Mouse (Mus musculus) ES-Bruce4 (cell line): Measurements from ENCODE around the gene Mgst2. TPM values are rescaled to one million over a fixed set of nuclear protein-coding genes. Genes with fewer than 3 reads are reported as not detected.

ENCODE experiments used
- H3K27ac ChIP-seq: 2 replicates; pipeline ENCODE4 v1.5.1; 2012; ENCODE audit warnings: low read length, inconsistent platforms; ENCODE audit not compliant: insufficient read depth
- H3K27me3 ChIP-seq: 2 replicates; pipeline ENCODE4 v1.6.1; 2012; ENCODE audit warnings: mild to moderate bottlenecking, low read length, inconsistent platforms; ENCODE audit not compliant: control insufficient read depth, poor library complexity, insufficient read depth, severe bottlenecking
- H3K36me3 ChIP-seq: 2 replicates; pipeline ENCODE4 v1.6.1; 2012; ENCODE audit warnings: inconsistent platforms, mild to moderate bottlenecking, low read length, moderate library complexity; ENCODE audit not compliant: control insufficient read depth, poor library complexity, insufficient read depth, severe bottlenecking
- H3K4me1 ChIP-seq: one replicate; pipeline ENCODE4 v1.8.1; 2011; ENCODE audit warnings: low read length; ENCODE audit not compliant: control insufficient read depth, insufficient read depth
- H3K4me3 ChIP-seq: 2 replicates; pipeline ENCODE4 v1.5.1; 2011; ENCODE audit warnings: low read depth, mild to moderate bottlenecking, low read length
- H3K9ac ChIP-seq: 2 replicates; pipeline ENCODE4 v1.6.1; 2012; ENCODE audit warnings: low read depth, mild to moderate bottlenecking, inconsistent platforms; ENCODE audit not compliant: poor library complexity, severe bottlenecking
- H3K9me3 ChIP-seq: replicated peaks from 2 replicates; pipeline ENCODE4 v1.6.1; 2012; ENCODE audit warnings: mild to moderate bottlenecking, low read length, inconsistent platforms; ENCODE audit not compliant: control insufficient read depth, poor library complexity, insufficient read depth, severe bottlenecking
- CTCF ChIP-seq: IDR thresholded peaks from one replicate; pipeline ENCODE4 v1.8.1; 2011; ENCODE audit warnings: low read depth, low read length
- EP300 ChIP-seq: IDR thresholded peaks from 2 replicates; pipeline ENCODE4 v1.6.1; 2011; ENCODE audit warnings: low read depth, low read length; ENCODE audit not compliant: insufficient read depth
- POLR2A ChIP-seq: IDR thresholded peaks from one replicate; pipeline ENCODE4 v1.8.1; 2011; ENCODE audit warnings: low read length; ENCODE audit not compliant: insufficient read depth
- polyA plus RNA-seq: library from polyadenylated mRNA; stranded (reverse); fragments of >200 nt; gene quantifications from 2 replicates; pipeline ENCODE4 v1.2.4, GENCODE M21; 2011; ENCODE audit warnings: low read depth; ENCODE audit not compliant: missing spikeins, insufficient read depth, insufficient read length

The Mgst2 gene
- polyA plus RNA-seq, 1 experiment: 1.3 TPM

DNA sequence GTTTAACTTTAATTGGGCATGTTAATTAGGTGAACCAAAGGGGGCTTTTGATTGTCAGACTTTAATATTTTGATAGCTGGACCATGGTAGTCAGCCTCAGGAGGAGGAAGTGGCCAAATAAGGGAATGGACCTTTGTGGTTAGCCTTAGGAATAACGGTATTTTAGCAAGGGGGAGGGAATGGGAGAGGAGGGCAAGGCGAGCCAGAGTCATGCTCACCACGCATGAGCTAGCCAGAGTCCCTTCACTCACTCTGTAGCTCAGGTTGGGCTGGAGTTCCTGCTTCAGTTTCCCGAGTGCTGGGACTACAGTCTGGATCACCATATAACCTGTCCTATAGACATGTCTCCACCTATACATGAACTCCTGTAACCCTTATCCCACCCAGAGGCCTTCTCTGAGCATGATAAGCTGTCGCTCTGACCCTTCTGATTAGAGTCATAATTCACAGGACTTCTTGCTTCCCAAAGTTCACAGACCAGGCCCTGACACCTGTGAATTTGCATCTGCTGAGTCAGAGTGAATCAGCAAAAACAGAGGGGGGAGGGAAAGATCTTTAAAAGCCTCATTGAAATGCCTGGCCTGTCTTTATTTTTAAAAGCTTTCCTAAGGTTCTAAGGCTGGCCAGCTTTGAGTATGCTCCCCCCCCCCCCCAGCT is 10.4 kb downstream of the Mgst2 start:
- Histone ChIP-seq H3K4me3 (no peak overlapping the region), H3K9me3 (no peaks in the 10 kb centered on the region), H3K4me1 (no peaks in the 10 kb centered on the region), H3K27me3 (no peaks in the 10 kb centered on the region), H3K9ac (no peak overlapping the region), H3K27ac (no peak overlapping the region), H3K36me3 (no peaks in the 10 kb centered on the region)
- TF ChIP-seq POLR2A: no peak
- TF ChIP-seq EP300: no peak
- no peak for TF ChIP-seq CTCF

DNA sequence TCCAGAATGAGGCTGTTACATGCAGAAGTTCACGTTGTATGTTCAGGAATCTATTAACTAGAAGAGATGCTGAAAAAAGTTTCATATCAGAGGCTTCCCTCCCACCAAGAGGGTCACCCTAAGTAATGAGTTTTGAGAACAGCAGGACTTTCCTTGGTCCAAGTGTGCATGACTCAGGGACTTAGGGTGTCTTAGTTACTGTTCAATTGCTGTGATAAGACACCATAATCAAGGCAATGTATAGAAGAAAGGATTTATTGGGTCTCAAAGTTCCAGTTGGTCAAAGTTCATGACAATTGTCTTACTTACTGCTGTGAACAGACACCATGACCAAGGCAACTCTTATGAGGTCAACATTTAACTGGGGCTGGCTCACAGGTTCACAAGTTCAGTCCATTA is 10.9 kb downstream of the Mgst2 start:
- Histone ChIP-seq H3K9me3 (no peaks in the 10 kb centered on the region), H3K36me3 (no peaks in the 10 kb centered on the region)
- no peak for TF ChIP-seq POLR2A
- TF ChIP-seq CTCF: no peak
- TF ChIP-seq EP300: no peak

DNA sequence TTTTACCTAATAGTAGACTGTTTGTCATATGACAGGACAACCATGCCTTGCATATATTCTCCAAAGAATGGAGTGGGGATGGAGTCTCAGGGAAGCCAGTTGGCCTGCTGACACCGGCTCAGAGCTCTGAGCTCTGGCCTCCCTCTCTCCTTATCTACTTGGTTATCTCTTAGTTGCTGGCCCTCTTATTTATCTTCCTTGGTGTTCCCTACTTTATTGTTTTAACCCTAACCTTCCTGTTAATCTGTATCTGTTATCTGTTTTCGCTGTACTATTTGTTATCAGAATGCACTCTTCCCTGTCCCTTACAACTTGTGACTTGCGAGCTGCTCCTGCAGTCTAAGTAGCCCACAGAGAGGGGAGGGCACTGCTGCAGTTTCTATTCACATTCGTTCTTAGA is 12.5 kb downstream of the Mgst2 start:
- Histone ChIP-seq H3K4me1 (no peaks in the 10 kb centered on the region), H3K36me3 (no peaks in the 10 kb centered on the region), H3K9ac (no peak overlapping the region), H3K9me3 (no peaks in the 10 kb centered on the region), H3K4me3 (no peak overlapping the region), H3K27ac (no peak overlapping the region), H3K27me3 (no peaks in the 10 kb centered on the region)
- no peak for TF ChIP-seq POLR2A
- TF ChIP-seq EP300: no peak
- no peak for TF ChIP-seq CTCF

More for the DNA sequence above, 10.9 kb downstream of the Mgst2 start:
- Histone ChIP-seq H3K27ac (no peak overlapping the region), H3K4me3 (no peak overlapping the region), H3K27me3 (no peaks in the 10 kb centered on the region), H3K9ac (no peak overlapping the region), H3K4me1 (no peaks in the 10 kb centered on the region)

DNA sequence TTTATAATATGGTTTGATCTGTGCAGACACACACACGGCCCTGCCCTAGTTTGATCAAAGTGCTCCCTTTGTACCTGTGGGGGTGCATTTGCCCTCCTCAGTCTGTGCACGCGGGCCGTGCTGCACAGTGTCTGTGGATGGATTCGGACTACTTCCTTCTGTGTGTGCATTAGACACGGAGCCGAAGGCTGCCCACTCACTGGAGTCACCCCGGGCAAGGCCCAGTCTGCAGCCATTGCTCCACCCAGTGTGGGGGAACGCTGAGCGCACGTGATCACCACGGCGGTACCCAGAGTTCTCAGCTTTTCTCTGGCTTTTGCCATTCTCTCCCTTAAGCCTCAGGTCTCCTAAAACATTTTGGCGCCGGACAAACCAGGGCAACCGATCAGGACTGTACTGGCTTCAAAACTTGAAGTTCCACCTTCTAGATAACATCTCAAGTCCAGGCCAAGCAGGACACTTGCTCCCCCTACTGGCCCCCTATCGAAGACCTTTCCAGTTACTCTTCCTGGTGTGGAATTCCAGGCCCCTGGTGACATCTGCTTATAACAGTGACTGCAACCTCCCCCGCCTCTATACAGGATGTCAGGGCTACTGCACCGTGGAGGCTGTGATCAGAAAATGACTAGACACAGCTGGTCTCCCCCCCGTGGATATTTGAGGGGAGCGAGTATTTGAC is 13.4 kb downstream of the Mgst2 start:
- Histone ChIP-seq H3K4me1 (no peaks in the 10 kb centered on the region), H3K4me3 (no peak overlapping the region), H3K27me3 (no peaks in the 10 kb centered on the region), H3K9ac (no peak overlapping the region), H3K27ac (no peak overlapping the region), H3K36me3 (no peaks in the 10 kb centered on the region), H3K9me3 (no peaks in the 10 kb centered on the region)
- no peak for TF ChIP-seq EP300
- TF ChIP-seq POLR2A: no peak
- TF ChIP-seq CTCF: peak; percentile 60

DNA sequence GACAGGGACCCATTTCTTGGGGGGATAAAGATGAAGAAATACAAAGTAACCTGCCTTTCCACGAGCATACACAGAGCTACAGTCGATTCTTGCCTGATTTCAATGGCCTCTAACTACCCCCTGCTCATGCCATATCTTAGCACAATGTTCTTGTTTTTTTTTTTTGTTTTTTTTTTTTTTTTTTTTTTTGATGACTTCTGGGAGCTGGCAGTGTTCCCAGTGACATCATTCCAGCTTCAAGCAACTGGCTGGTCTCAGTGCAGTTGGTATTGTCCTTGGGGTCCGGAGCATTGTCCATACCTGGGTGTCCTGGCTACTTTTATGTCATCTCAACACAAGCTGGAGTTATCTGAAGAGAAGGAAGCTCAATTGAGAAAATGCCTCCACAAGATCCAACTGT is 14.8 kb downstream of the Mgst2 start:
- no peak overlapping the region for H3K4me3 ChIP-seq
- TF ChIP-seq POLR2A (no peak), CTCF (no peak), EP300 (no peak)
- H3K9ac ChIP-seq: no peak overlapping the region
- H3K4me1 ChIP-seq: no peaks in the 10 kb centered on the region
- no peaks in the 10 kb centered on the region for H3K27me3 ChIP-seq
- no peak overlapping the region for H3K27ac ChIP-seq
- no peaks in the 10 kb centered on the region for H3K9me3 ChIP-seq
- no peaks in the 10 kb centered on the region for H3K36me3 ChIP-seq

DNA sequence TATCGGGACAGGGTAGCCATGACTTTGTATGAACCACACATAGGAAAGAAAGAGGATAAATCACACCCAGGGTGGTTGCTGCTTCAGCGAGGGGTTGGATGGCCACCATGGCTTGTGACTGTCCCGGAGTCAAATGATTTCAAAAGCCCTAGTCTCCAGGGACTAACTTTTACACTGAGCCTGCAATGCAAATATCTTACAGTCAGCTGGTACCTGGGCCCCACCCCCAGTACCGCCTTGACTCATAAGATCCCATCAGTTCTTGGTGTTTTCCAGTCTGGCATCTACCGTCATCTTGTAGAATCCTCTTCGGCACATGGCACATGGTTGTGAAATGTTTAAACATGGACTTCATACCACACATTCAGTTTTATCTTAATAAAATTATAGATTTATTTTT is 25.4 kb downstream of the Mgst2 start:
- H3K4me1 ChIP-seq: no peaks in the 10 kb centered on the region
- TF ChIP-seq POLR2A: no peak
- TF ChIP-seq CTCF: no peak
- no peak for TF ChIP-seq EP300
- no peaks in the 10 kb centered on the region for H3K27me3 ChIP-seq
- H3K4me3 ChIP-seq: no peak overlapping the region
- H3K36me3 ChIP-seq: no peaks in the 10 kb centered on the region
- no peak overlapping the region for H3K9ac ChIP-seq
- no peaks in the 10 kb centered on the region for H3K9me3 ChIP-seq
- no peak overlapping the region for H3K27ac ChIP-seq
